Mouse (Mus musculus) left cerebral cortex, adult 2 months (tissue): ENCODE measurements around the gene Rac3. TPM values are rescaled to one million over a fixed set of nuclear protein-coding genes. Genes with fewer than 3 reads are reported as not detected.

Source experiments
- DNase-seq, 2 experiments: peaks; one replicate each; pipeline ENCODE4 v3.0.0; 2021 to 2022; ENCODE audit warnings: low spot score in 2 of 2, mixed read lengths in 1 of 2; ENCODE audit errors: extremely low spot score in 1 of 2
- H3K27ac ChIP-seq: fragments of 200-600 bp; 2 replicates; pipeline ENCODE4 v1.8.1; 2022
- H3K4me3 ChIP-seq: fragments of 200-600 bp; 2 replicates; pipeline ENCODE4 v1.8.1; 2022
- CTCF ChIP-seq: fragments of 200-600 bp; IDR thresholded peaks from 2 replicates; pipeline ENCODE4 v1.8.1; 2022; ENCODE audit warnings: antibody characterized with exemption, mild to moderate bottlenecking, moderate library complexity
- intact Hi-C: fragments of 180-260 bp; cut with DNase I; formaldehyde crosslinking; loops from one replicate; pipeline ENCODE4 v1.15.1; 2025
- total RNA-seq, 2 experiments: library from RNA; stranded (reverse); gene quantifications; 2 replicates each; pipeline ENCODE4 v1.2.3; 2021

The Rac3 gene
- total RNA-seq, 2 experiments from 2014 or later = 34.0 to 39.6 TPM

GRCm38 (mm10) chr11:120768206-120768605 is 46.9 kb downstream of the Rac3 start:
- no peak overlapping the region for H3K4me3 ChIP-seq
- intact Hi-C loops = no loop called here
- TF ChIP-seq CTCF = no peak
- DNase-seq = no peak
- no peak overlapping the region for H3K27ac ChIP-seq

GRCm38 (mm10) chr11:120772749-120773148 is 51.5 kb downstream of the Rac3 start:
- DNase-seq = no peak
- Histone ChIP-seq H3K27ac (no peak overlapping the region), H3K4me3 (no peak overlapping the region)
- intact Hi-C loops = loop anchor here (10.0 kb wide), 1 partner anchor 118 kb away; no protein-coding TSS in a partner anchor
- TF ChIP-seq CTCF = no peak

Other genes with a start within 250 kb of the Rac3 start
- gene Mrpl12, start 236.9 kb upstream of the Rac3 start, total RNA-seq = 10 to 100 TPM; 66.1 to 68.3 TPM
- 10 to 100 TPM; 17.7 to 21.3 TPM for gene Slc25a10, start 229.6 kb upstream of the Rac3 start, total RNA-seq
- not detected for gene Gcgr, start 190.8 kb upstream of the Rac3 start, total RNA-seq
- gene Mcrip1, start 171.7 kb upstream of the Rac3 start, total RNA-seq = 10 to 100 TPM; 68.3 to 83.2 TPM
- gene Ppp1r27, start 170.3 kb upstream of the Rac3 start, total RNA-seq = not detected
- gene P4hb, start 148.2 kb upstream of the Rac3 start, total RNA-seq = 100 to 1,000 TPM; 114 to 120 TPM
- 100 to 1,000 TPM; 290 to 300 TPM for gene Arhgdia, start 139.8 kb upstream of the Rac3 start, total RNA-seq
- 10 to 100 TPM; 56.4 to 64.1 TPM for gene Alyref, start 123.1 kb upstream of the Rac3 start, total RNA-seq
- gene Anapc11, start 123.0 kb upstream of the Rac3 start, total RNA-seq = 10 to 100 TPM; 92.9 to 93.0 TPM
- gene Npb, start 113.0 kb upstream of the Rac3 start, total RNA-seq = under 1 TPM in 1 of 2 experiments, not detected in 1; 0.95 TPM
- 100 to 1,000 TPM; 133 to 140 TPM for gene Pcyt2, start 103.5 kb upstream of the Rac3 start, total RNA-seq
- gene Sirt7, start 96.2 kb upstream of the Rac3 start, total RNA-seq = 10 to 100 TPM; 43.2 to 45.3 TPM
- 100 to 1,000 TPM; 104 to 107 TPM for gene Mafg, start 87.9 kb upstream of the Rac3 start, total RNA-seq
- 1 to 10 TPM; 2.4 to 3.1 TPM for gene Pycr1, start 77.7 kb upstream of the Rac3 start, total RNA-seq
- 1 to 10 TPM; 6.9 to 8.8 TPM for gene Myadml2, start 73.3 kb upstream of the Rac3 start, total RNA-seq
- gene Notum, start 60.3 kb upstream of the Rac3 start, total RNA-seq = 1 to 10 TPM; 4.0 to 7.2 TPM
- gene Aspscr1, start 48.5 kb upstream of the Rac3 start, total RNA-seq = 10 to 100 TPM; 47.4 to 54.9 TPM
- gene Cenpx, start 7.7 kb upstream of the Rac3 start, total RNA-seq = 10 to 100 TPM; 18.9 to 21.3 TPM
- 10 to 100 TPM; 61.4 to 62.3 TPM for gene Lrrc45, start 7.5 kb upstream of the Rac3 start, total RNA-seq
- gene Dcxr, start 5.8 kb downstream of the Rac3 start, total RNA-seq = 1 to 10 TPM; 7.1 to 8.4 TPM
- 1 to 10 TPM; 1.9 to 3.0 TPM for gene Cbr2, start 10.6 kb downstream of the Rac3 start, total RNA-seq
- gene Hmga1b, start 41.3 kb downstream of the Rac3 start, total RNA-seq = 10 to 100 TPM; 27.5 to 57.3 TPM
- 10 to 100 TPM; 60.7 to 63.2 TPM for gene Rfng, start 62.7 kb downstream of the Rac3 start, total RNA-seq
- 100 to 1,000 TPM; 139 to 145 TPM for gene Gps1, start 62.8 kb downstream of the Rac3 start, total RNA-seq
- gene Dus1l, start 74.9 kb downstream of the Rac3 start, total RNA-seq = 10 to 100 TPM; 45.8 to 47.6 TPM
- gene Fasn, start 103.1 kb downstream of the Rac3 start, total RNA-seq = 100 to 1,000 TPM; 177 to 197 TPM
- gene Ccdc57, start 211.4 kb downstream of the Rac3 start, total RNA-seq = 1 to 10 TPM; 8.5 to 9.5 TPM
- gene Slc16a3, start 227.0 kb downstream of the Rac3 start, total RNA-seq = 1 to 10 TPM; 3.3 to 4.5 TPM